Mouse (Mus musculus) layer of hippocampus, adult 18-20 months (tissue): Measurements from ENCODE around the gene Bmp7. TPM values are rescaled to one million over a fixed set of nuclear protein-coding genes. Genes with fewer than 3 reads are reported as not detected.

Experiments used
- DNase-seq, 2 experiments: peaks; one replicate each; pipeline ENCODE4 v3.0.0; 2022; ENCODE audit warnings: low spot score in 2 of 2
- total RNA-seq, 2 experiments: library from RNA; stranded (reverse); gene quantifications; 2 replicates each; pipeline ENCODE4 v1.2.3; 2021

The Bmp7 gene
- total RNA-seq, 2 experiments from 2014 or later, result 4.8 to 5.1 TPM

GRCm38 (mm10) chr2:172911715-172912114 lies 28.4 kb downstream of the Bmp7 start:
- DNase-seq, result no peak

- no peak for DNase-seq
These were observed 29.0 kb downstream of the Bmp7 start for GRCm38 (mm10) chr2:172911157-172911556.

GRCm38 (mm10) chr2:172909463-172909862 lies 30.7 kb downstream of the Bmp7 start:
- no peak for DNase-seq

DNA sequence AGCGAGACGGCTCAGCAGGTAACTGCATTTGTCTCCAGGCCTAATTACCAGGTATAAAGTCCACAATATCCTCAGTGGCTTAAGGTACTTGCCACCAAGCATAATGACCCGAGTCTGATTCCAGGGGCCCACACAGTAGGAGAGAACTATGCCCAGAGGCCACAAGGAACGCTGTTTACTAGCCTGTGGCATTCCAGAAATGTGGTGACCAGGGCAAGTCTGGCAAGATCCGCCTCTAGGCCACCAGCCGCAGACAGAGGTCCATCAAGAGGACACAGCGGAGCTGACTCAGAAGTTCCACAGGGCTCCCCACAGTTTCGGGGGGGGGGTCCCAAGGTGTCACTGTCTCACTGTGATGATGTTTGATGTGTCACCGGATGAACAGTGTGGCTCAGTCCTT lies 34.0 kb downstream of the Bmp7 start:
- no peak for DNase-seq

DNA sequence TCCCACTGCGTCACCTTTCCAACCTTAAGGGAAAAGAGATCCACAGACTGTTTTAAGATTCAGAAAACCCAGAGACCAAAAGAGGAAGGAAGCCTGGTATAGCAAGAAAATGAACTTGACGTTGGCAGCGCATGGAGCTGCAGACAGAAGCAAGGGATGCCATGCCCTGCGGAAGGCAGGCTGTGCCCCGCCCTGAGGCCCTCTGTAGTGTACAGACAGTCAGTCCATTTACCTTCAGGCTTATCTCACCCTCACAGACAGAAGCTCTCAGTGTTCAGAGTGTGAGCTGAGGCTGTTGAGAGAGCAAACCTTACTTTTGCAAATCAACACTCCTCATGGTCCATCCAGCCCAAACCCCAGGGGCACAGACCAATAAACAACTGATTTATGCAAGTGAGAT lies 35.1 kb downstream of the Bmp7 start:
- DNase-seq, result no peak

GRCm38 (mm10) chr2:172904614-172905013 lies 35.5 kb downstream of the Bmp7 start:
- no peak for DNase-seq

- DNase-seq, result no peak
These were observed 36.6 kb downstream of the Bmp7 start for GRCm38 (mm10) chr2:172903523-172903922.

- DNase-seq, result no peak
These were observed 39.0 kb downstream of the Bmp7 start for GRCm38 (mm10) chr2:172900954-172901701.

- DNase-seq, result no peak
These were observed 50.2 kb downstream of the Bmp7 start for GRCm38 (mm10) chr2:172889756-172890443.

- no peak for DNase-seq
These were observed 50.9 kb downstream of the Bmp7 start for GRCm38 (mm10) chr2:172889222-172889621.

DNA sequence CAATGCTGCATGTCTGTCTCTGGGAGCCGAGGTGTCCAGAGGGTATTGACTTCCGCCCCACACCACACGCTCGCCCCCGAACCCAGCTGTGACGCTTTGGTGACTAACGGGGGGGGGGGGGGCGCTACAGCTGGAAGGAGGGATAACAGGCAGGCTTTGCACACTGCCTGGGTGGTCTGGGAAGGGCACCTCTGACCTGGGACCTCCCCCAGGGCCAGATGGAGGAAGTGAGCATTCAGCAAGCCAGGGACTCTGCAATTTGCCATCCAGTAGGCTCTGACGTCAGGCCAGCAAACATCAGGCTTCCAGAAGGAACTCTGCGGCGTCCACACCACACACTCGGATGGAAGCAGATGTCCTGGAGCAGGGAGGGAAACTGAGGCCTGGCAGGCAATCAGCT lies 52.0 kb downstream of the Bmp7 start:
- no peak for DNase-seq

DNA sequence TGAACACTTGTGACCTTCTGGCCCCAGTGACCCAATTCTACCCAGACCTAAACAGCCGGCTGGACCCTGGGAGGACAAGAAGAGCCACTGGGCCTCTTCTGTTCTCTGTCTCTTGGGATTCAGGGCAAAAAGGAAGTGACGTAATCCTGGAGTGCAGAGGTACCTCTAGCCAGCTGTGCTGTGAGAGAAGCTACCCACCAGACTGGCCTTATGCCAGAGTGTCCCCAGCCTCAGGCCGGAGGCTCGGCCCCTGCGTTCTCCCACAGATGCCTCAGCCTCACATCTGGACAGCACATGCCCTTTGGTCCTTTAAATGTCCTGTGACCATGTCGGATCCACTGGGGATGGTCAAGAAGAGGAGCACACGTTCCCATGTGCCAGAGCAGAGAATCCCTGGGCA lies 54.3 kb downstream of the Bmp7 start:
- no peak for DNase-seq

- DNase-seq, result no peak
These were observed 55.5 kb downstream of the Bmp7 start for GRCm38 (mm10) chr2:172884584-172884983.

DNA sequence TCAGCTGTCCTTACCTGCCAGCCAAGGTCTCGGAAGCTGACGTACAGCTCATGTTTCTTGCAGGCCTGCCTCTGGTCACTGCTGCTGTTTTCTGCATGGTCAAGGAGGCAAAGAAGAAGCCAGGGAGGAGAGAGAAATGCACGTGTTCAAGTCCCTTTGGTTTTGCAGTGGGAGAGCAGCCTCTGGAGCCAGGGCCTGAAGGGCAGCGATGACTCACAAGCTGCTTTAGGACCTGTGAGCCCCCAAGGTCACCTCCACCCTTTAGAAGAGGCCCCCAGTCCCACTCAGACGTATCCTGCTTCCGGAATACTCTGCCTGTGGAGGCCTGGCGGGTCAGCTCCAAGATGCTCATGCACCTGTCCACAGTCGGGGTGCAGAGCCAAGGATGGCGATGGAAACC lies 64.9 kb downstream of the Bmp7 start:
- DNase-seq, result no peak

GRCm38 (mm10) chr2:172866356-172866755 lies 73.8 kb downstream of the Bmp7 start:
- no peak for DNase-seq

DNA sequence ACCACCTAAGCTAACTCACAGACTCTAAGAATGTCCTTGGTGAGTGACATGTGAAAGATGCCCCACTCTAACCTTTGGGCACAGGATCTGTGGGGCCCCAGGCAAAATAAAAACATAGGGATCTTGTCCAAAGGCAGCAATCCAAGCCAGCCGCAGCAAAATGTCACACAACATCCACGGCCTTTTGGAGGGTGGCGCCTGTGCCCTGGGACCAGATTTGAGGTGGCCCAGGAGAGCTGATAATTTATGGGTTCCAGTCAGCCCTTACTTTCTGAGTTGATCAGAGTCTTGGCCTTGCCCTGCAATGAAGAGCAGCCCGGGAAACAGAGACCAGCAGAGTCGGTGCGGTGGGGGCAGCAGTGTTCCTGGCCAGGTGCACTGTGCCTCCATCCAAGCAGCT lies 75.0 kb downstream of the Bmp7 start:
- no peak for DNase-seq

GRCm38 (mm10) chr2:172864566-172864965 lies 75.6 kb downstream of the Bmp7 start:
- no peak for DNase-seq

DNA sequence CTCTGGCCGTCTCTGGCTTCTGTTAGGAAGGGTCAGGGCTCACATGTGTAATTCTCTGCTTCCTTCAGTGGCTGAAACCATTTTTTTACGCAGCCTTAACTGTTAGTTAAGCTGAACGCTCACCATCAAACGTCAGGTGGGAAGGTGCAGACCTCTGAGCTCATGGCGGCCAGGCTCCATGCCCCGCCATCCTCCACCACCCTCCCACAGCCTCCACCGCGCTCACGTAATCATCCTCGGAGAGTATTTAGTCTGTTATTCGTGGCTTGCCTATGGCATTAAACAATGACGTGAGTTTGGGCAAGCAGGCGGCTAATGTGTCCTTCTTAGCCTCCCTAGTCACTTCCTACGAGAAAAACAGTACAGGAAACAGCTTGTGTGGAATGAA lies 76.7 kb downstream of the Bmp7 start:
- DNase-seq, result no peak

DNA sequence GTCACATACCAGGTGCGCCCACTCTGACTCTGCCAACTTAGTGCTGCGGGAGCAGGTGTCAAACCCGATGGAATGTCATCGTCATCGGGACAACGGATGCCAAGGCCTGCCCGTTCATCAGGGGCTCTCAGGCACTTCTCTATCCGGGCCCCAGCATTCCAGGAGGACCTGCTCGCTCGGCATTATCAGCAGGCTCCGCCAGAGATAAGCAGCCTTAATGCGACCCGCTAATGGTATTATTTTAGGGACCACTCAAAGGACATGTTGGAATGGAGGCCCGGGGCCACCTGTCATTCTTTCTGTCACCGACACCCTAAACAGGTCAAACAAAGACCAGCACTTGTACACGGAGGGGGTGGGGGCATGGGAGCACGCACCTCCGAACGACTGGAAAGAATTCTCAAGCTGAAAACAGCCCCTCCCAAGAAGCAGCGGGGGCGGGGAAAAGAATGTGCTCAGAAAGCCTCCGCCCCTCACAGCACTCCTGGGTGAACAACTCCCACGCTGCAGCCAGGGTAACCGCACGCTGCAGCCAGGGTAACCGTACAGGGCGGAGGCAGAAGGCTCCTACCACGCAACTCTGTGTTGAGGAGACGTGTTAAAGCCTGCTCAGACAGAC lies 77.2 kb downstream of the Bmp7 start:
- DNase-seq, result peak; percentile 27 to 75

DNA sequence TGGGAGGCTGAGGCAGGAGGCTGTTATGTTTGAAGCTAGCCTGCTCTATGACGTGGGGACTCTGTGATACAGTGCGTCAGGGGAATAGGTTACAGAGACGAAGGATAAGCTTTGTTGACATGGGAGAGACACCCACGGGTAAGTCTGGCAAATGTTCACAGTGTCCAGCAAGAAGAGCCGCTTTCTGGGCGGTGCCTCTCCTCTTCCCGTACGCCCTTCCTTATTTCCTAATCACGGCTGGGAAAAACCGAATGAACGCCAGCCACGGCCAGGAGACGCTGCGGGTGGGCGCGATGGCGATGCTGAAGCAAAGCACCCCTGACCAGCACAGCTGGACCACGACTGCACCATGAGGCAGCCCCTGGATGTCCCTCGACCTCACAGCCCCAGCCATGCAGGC lies 77.7 kb downstream of the Bmp7 start:
- no peak for DNase-seq

DNA sequence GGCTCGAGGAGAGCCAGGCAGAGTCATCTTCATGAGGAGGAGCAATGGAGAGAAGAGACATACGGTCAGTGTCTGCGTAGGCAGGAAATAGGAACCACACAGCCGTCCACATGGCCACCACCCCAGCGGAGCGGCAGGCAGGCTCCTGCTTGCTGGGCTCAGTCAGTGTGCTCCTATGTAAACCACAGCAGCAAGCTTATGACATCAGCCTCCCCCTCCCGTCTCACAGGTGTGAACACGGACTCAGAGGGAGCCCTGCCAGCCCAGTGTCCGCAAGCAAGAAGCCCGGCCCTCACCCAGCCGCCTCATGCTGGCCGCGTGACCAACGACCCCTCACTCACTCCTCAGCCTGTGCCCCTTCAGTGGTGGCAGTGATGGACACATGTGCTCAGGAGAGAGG lies 78.5 kb downstream of the Bmp7 start:
- DNase-seq, result no peak

DNA sequence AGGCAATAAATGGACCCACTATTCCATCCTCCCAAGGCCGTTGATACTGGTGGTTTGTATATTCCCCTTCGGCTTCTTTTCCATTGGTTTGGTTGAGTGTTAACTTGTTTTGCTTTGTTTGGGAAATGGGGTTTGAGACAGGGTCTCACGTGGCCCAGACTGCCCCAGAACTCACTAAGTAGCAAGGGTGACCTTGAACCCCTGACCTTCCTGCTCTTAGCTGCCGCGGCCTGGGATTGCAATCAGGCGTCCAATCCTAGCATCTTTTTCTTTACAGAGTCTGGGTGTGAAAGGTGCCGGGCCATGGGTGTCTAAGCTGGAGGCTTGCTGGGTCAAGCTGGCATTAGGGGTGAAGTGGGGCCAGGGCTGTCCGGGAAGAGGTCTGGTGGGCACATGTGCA lies 79.5 kb downstream of the Bmp7 start:
- no peak for DNase-seq

DNA sequence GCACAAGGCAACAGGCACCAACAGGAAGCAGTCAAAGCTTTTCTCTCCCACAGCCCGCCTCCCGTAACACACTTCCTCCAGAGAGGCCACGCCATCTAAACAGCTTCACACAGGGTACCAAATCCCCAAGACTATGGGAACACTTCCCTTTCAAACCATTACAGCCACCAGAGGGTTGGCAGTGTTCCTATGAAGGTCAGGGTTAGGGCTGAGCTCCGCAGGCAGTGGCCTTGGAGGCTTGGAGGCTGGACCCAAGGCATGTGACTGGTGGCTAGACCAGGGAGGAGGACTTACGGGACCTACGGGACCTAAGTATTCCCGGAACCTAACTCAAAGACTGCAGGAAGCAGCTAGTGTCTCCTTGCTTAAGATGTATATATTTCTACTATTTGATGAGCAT lies 80.0 kb downstream of the Bmp7 start:
- DNase-seq, result no peak
